Mouse (Mus musculus) forebrain, embryonic 11.5 days (tissue): ENCODE measurements around the gene Gga1. TPM values are rescaled to one million over a fixed set of nuclear protein-coding genes. Genes with fewer than 3 reads are reported as not detected.
A peak's percentile ranks its signal among the peaks of the same experiment; 100 is the strongest.
"Not testable (repeated sequence)": the region's sequence is repeated elsewhere in the genome, so short reads cannot be mapped to it uniquely, and the experiment has no call there.

Experiments
- ATAC-seq: fragments of 200-750 bp; cut with Nextera tagmentation; replicated peaks from 2 replicates; pipeline ENCODE4 v1.8.0; 2017; ENCODE audit warnings: moderate TSS enrichment; ENCODE audit not compliant: low FRiP score
- DNase-seq: peaks from one replicate; pipeline ENCODE4 v3.0.0-alpha.2; 2017; ENCODE audit warnings: low spot score
- H3K27ac ChIP-seq: fragments of 300-500 bp; sonication (generic); 2 replicates; pipeline ENCODE4 v1.5.1; 2014; ENCODE audit warnings: low read depth, low read length
- H3K27me3 ChIP-seq: fragments of 300-500 bp; sonication (generic); 2 replicates; pipeline ENCODE4 v1.6.1; 2014; ENCODE audit warnings: mild to moderate bottlenecking, low read length, mixed read lengths; ENCODE audit not compliant: control insufficient read depth, insufficient read depth
- H3K36me3 ChIP-seq: fragments of 300-500 bp; sonication (generic); 2 replicates; pipeline ENCODE4 v1.6.1; 2014; ENCODE audit warnings: mild to moderate bottlenecking, low read length, moderate library complexity, mixed read lengths; ENCODE audit not compliant: control insufficient read depth, insufficient read depth
- H3K4me1 ChIP-seq: fragments of 300-500 bp; sonication (generic); replicated peaks from 2 replicates; pipeline ENCODE4 v1.6.1; 2014; ENCODE audit warnings: low read length, mixed read lengths; ENCODE audit not compliant: control insufficient read depth, insufficient read depth
- H3K4me2 ChIP-seq: fragments of 300-500 bp; sonication (generic); 2 replicates; pipeline ENCODE4 v1.6.1; 2014; ENCODE audit warnings: low read depth, mild to moderate bottlenecking, low read length, moderate library complexity, mixed read lengths; ENCODE audit not compliant: severe bottlenecking
- H3K4me3 ChIP-seq: fragments of 300-500 bp; sonication (generic); 2 replicates; pipeline ENCODE4 v1.5.1; 2014; ENCODE audit warnings: low read depth, low read length
- H3K9ac ChIP-seq: fragments of 300-500 bp; sonication (generic); 2 replicates; pipeline ENCODE4 v1.6.1; 2014; ENCODE audit warnings: low read length
- H3K9me3 ChIP-seq: fragments of 300-500 bp; sonication (generic); 2 replicates; pipeline ENCODE4 v1.6.1; 2016; ENCODE audit warnings: low read length, mixed read lengths; ENCODE audit not compliant: control insufficient read depth
- WGBS: fragments of 180-500 bp; shearing (Covaris S2); extraction: QIAGEN DNeasy Blood & Tissue Kit; methylation state at CpG from one replicate; pipeline ENCODE4 v1.1.7; 2014; 5-methylcytosine and 5-hydroxymethylcytosine counted together
- polyA plus RNA-seq: library from polyadenylated mRNA; unstranded; fragments of >200 nt; fragmentation: Nextera tagmentation; extraction: Ambion mirVana; gene quantifications from 2 replicates; pipeline ENCODE4 v1.2.1, GENCODE M21; 2014

Gene Gga1
- polyA plus RNA-seq, 1 experiment from 2014 or later = 47.8 TPM

- Histone ChIP-seq H3K4me2 (peak overlapping the region; percentile 84; the same call in 1 of the 2 replicates), H3K4me3 (no peak overlapping the region), H3K4me1 (peaks cover 14% of the 10 kb centered on the region), H3K27me3 (no peaks in the 10 kb centered on the region), H3K9me3 (no peaks in the 10 kb centered on the region), H3K9ac (no peak overlapping the region), H3K36me3 (no peaks in the 10 kb centered on the region), H3K27ac (peak overlapping the region; percentile 94; the same call in 1 of the 2 replicates)
- ATAC-seq = no peak
- WGBS = 80% methylated on average over 5 of the region's 5 CpGs
- no peak for DNase-seq
Measured at GRCm38 (mm10) chr15:78875537-78875936, 1.5 kb upstream of the Gga1 start.

GRCm38 (mm10) chr15:78876258-78876696, 713 bp upstream of the Gga1 start:
- Histone ChIP-seq H3K9ac (peak overlapping the region; percentile 88), H3K27me3 (no peaks in the 10 kb centered on the region), H3K9me3 (no peaks in the 10 kb centered on the region), H3K27ac (peak overlapping the region; percentile 94), H3K4me1 (peaks cover 14% of the 10 kb centered on the region), H3K36me3 (no peaks in the 10 kb centered on the region), H3K4me3 (peak overlapping the region; percentile 76), H3K4me2 (peak overlapping the region; percentile 84)
- WGBS = 2% methylated on average over 17 of the region's 17 CpGs
- ATAC-seq (peak; percentile 45), DNase-seq (peak; percentile 90)

GRCm38 (mm10) chr15:78877810-78878390, 910 bp downstream of the Gga1 start:
- Histone ChIP-seq H3K4me3 (peak overlapping the region; percentile 76), H3K27me3 (no peaks in the 10 kb centered on the region), H3K36me3 (no peaks in the 10 kb centered on the region; the same call in 1 of the 2 replicates), H3K27ac (peak overlapping the region; percentile 94), H3K9ac (peak overlapping the region; percentile 88), H3K4me2 (peak overlapping the region; percentile 84), H3K9me3 (no peaks in the 10 kb centered on the region), H3K4me1 (peaks cover 14% of the 10 kb centered on the region)
- ATAC-seq = no peak; the same call in 1 of the 2 replicates
- no peak for DNase-seq
- WGBS = 0% methylated on average over 14 of the region's 17 CpGs

GRCm38 (mm10) chr15:78878792-78879516, 2.0 kb downstream of the Gga1 start:
- not testable (repeated sequence) for DNase-seq, H3K36me3 ChIP-seq, H3K9me3 ChIP-seq, H3K27ac ChIP-seq, ATAC-seq, H3K4me2 ChIP-seq, H3K27me3 ChIP-seq, H3K9ac ChIP-seq, H3K4me3 ChIP-seq
- WGBS = 73% methylated on average over 7 of the region's 7 CpGs
- peaks cover 13% of the 10 kb centered on the region for H3K4me1 ChIP-seq

GRCm38 (mm10) chr15:78880432-78880831, 3.4 kb downstream of the Gga1 start:
- no peak for DNase-seq
- Histone ChIP-seq H3K4me3 (no peak overlapping the region), H3K4me1 (peaks cover 12% of the 10 kb centered on the region), H3K36me3 (peaks cover 4% of the 10 kb centered on the region; the same call in 1 of the 2 replicates), H3K27me3 (no peaks in the 10 kb centered on the region), H3K27ac (no peak overlapping the region), H3K4me2 (no peak overlapping the region), H3K9me3 (no peaks in the 10 kb centered on the region), H3K9ac (no peak overlapping the region)
- ATAC-seq = no peak
- 95% methylated on average over 8 of the region's 8 CpGs for WGBS

- no peak overlapping the region for H3K9ac ChIP-seq
- H3K27me3 ChIP-seq = no peaks in the 10 kb centered on the region
- peaks cover 8% of the 10 kb centered on the region for H3K4me1 ChIP-seq
- no peak for DNase-seq
- no peak for ATAC-seq
- H3K36me3 ChIP-seq = peaks cover 7% of the 10 kb centered on the region; the same call in 1 of the 2 replicates
- H3K27ac ChIP-seq = no peak overlapping the region
- no peaks in the 10 kb centered on the region for H3K9me3 ChIP-seq
- H3K4me3 ChIP-seq = no peak overlapping the region
- no peak overlapping the region for H3K4me2 ChIP-seq
- 91% methylated on average over 3 of the region's 3 CpGs for WGBS
Measured at GRCm38 (mm10) chr15:78881828-78882227, 4.8 kb downstream of the Gga1 start.

GRCm38 (mm10) chr15:78889401-78889853, 12.4 kb downstream of the Gga1 start:
- H3K27ac ChIP-seq = no peak overlapping the region
- H3K9me3 ChIP-seq = no peaks in the 10 kb centered on the region
- no peaks in the 10 kb centered on the region for H3K27me3 ChIP-seq
- H3K4me2 ChIP-seq = no peak overlapping the region
- WGBS = 19% methylated on average over 13 of the region's 13 CpGs
- H3K9ac ChIP-seq = no peak overlapping the region
- H3K4me1 ChIP-seq = peaks cover 7% of the 10 kb centered on the region
- H3K36me3 ChIP-seq = peaks cover 7% of the 10 kb centered on the region; the same call in 1 of the 2 replicates
- DNase-seq (no peak), ATAC-seq (no peak)
- no peak overlapping the region for H3K4me3 ChIP-seq

GRCm38 (mm10) chr15:78892440-78892839, 15.4 kb downstream of the Gga1 start:
- Histone ChIP-seq H3K9ac (no peak overlapping the region), H3K27me3 (no peaks in the 10 kb centered on the region), H3K4me1 (peaks cover 7% of the 10 kb centered on the region), H3K27ac (no peak overlapping the region), H3K9me3 (no peaks in the 10 kb centered on the region), H3K4me3 (no peak overlapping the region), H3K4me2 (no peak overlapping the region), H3K36me3 (no peaks in the 10 kb centered on the region; the same call in 1 of the 2 replicates)
- DNase-seq (no peak), ATAC-seq (no peak)
- WGBS = 64% methylated on average over 7 of the region's 7 CpGs
